In genomic region chr2:32732695-32733094, GRCm38 (mm10) we compare ENCODE assay signal across 20 mouse cellular contexts. TPM values are rescaled to one million over a fixed set of nuclear protein-coding genes. Genes with fewer than 3 reads are reported as not detected.
DNase-seq lines count a peak whose midpoint lies in the region; ATAC-seq and TF ChIP-seq lines count a peak whose summit lies in the region.
"Had no signal": no experiment of that assay in that cellular context is flagged by ENCODE, and none has a peak within 500 bp of the region (broad histone marks: within the 10 kb centered on the region; RNA-seq: fewer than 3 reads in every experiment).

No protein-coding gene starts in this region.

- H3K4me3 ChIP-seq in kidney, adult 2 months (ENCODE audit: insufficient read depth, low read depth, low read length): no peak overlapping the region
- H3K4me3 ChIP-seq in brown adipose tissue, adult 24 weeks (ENCODE audit: insufficient read depth, low read depth, low read length): peak overlapping the region; percentile 66
- no peak overlapping the region for H3K4me3 ChIP-seq in heart, embryonic 16.5 days (ENCODE audit: low read length)
- H3K4me3 ChIP-seq: forebrain, embryonic 15.5 days; midbrain, embryonic 10.5 days had no signal

- no peak overlapping the region for H3K9ac ChIP-seq in heart, embryonic 16.5 days (ENCODE audit: low read length)
- H3K9ac ChIP-seq: forebrain, embryonic 15.5 days; hindbrain, embryonic 14.5 days; liver, embryonic 14.5 days had no signal

- H3K4me1 ChIP-seq in kidney, adult 2 months (ENCODE audit: control insufficient read depth, insufficient read depth, low read length): no peaks in the 10 kb centered on the region; the same call in 1 of the 2 replicates
- peaks cover 16% of the 10 kb centered on the region for H3K4me1 ChIP-seq in brown adipose tissue, adult 24 weeks (ENCODE audit: control insufficient read depth, insufficient read depth, insufficient read length, low read length)
- peaks cover 17% of the 10 kb centered on the region for H3K4me1 ChIP-seq in heart, embryonic 16.5 days (ENCODE audit: control insufficient read depth, insufficient read depth, low read length)
- H3K4me1 ChIP-seq: forebrain, embryonic 15.5 days had no signal

- DNase-seq in heart, adult 8-10 months (ENCODE audit: low spot score): peak; percentile 53
- DNase-seq in heart, postnatal 14 days: no peak
- DNase-seq in kidney, adult 2 months: peak; percentile 48
- DNase-seq in kidney, postnatal 25 days: no peak
- DNase-seq: adrenal gland, postnatal 36 days; cerebellum, adult 11 months; cerebellum, adult 9-11 months; gastrocnemius, postnatal 25 days had no signal

- intact Hi-C loops in heart, postnatal 14 days (cut with DNase I): no loop called here

- H3K27ac ChIP-seq in kidney, adult 2 months (ENCODE audit: insufficient read depth, low read depth, low read length): peak overlapping the region; percentile 59; the same call in 1 of the 2 replicates
- H3K27ac ChIP-seq in brown adipose tissue, adult 24 weeks (replicated peaks; ENCODE audit: low read depth, low read length): peak overlapping the region; percentile 99
- H3K27ac ChIP-seq in heart, embryonic 16.5 days (ENCODE audit: low read length): peak overlapping the region; percentile 86
- H3K27ac ChIP-seq: forebrain, embryonic 15.5 days; liver, embryonic 14.5 days; macrophage had no signal

- no peaks in the 10 kb centered on the region for H3K9me3 ChIP-seq in heart, embryonic 16.5 days (replicated peaks; ENCODE audit: control insufficient read depth, low read length)
- H3K9me3 ChIP-seq: forebrain, embryonic 15.5 days; midbrain, embryonic 10.5 days had no signal

- no peaks in the 10 kb centered on the region for H3K36me3 ChIP-seq in kidney, adult 2 months (ENCODE audit: control insufficient read depth, insufficient read depth, low read length)
- no peaks in the 10 kb centered on the region for H3K36me3 ChIP-seq in heart, embryonic 16.5 days (ENCODE audit: control insufficient read depth, insufficient read depth)
- H3K36me3 ChIP-seq: forebrain, embryonic 15.5 days; midbrain, embryonic 10.5 days had no signal

- no peaks in the 10 kb centered on the region for H3K27me3 ChIP-seq in kidney, adult 2 months (replicated peaks; ENCODE audit: control insufficient read depth, insufficient read depth, low read length)
- no peaks in the 10 kb centered on the region for H3K27me3 ChIP-seq in heart, embryonic 16.5 days (ENCODE audit: control insufficient read depth, insufficient read depth, low read length)
- H3K27me3 ChIP-seq: forebrain, embryonic 15.5 days had no signal

- ATAC-seq in heart, embryonic 16.5 days (replicated peaks; ENCODE audit: extremely low read depth, insufficient read depth, low FRiP score): no peak
- no peak for ATAC-seq in inflammation-experienced regulatory T-cells, adult 6 months
- ATAC-seq: forebrain, embryonic 15.5 days; intestine, postnatal 0 days had no signal

- no peak for TF ChIP-seq POLR2A in kidney, adult 2 months (IDR thresholded peaks at IDR 0.05; ENCODE audit: low read depth, low read length)

- 78% methylated on average over 6 of the region's 6 CpGs for WGBS in kidney, adult 2 months
- 69% methylated on average over 6 of the region's 6 CpGs for WGBS in heart, embryonic 16.5 days

- peak overlapping the region; percentile 15; the same call in 1 of the 2 replicates for H3K4me2 ChIP-seq in heart, embryonic 16.5 days (ENCODE audit: low read depth, low read length)
- H3K4me2 ChIP-seq: forebrain, embryonic 15.5 days; hindbrain, embryonic 14.5 days had no signal

- TF ChIP-seq CTCF in kidney, adult 2 months (conservative IDR thresholded peaks at IDR 0.05; ENCODE audit: insufficient read depth, insufficient read length, low read depth, low read length): no peak

RNA-seq across cellular contexts. Expression of gene 6330409D20Rik, which starts 8.1 kb away (rescaled TPM):
- not detected for total RNA-seq in heart, adult 8-10 months (2022)
- total RNA-seq in heart, postnatal 14 days (2021): not detected
- polyA plus RNA-seq in kidney, adult 2 months (2012; rRNA removed): not detected in 2 replicates
- not detected in 2 replicates for polyA plus RNA-seq in brown adipose tissue, adult 24 weeks (2012; ENCODE audit: insufficient read depth, insufficient read length, missing spikeins)
- 0.17 and 0.26 TPM in 2 replicates for polyA plus RNA-seq in heart, embryonic 16.5 days (2015; fragmentation: Nextera tagmentation; extraction: Ambion mirVana)
- 1 to 10 TPM in 2 of 3 experiments, not detected in 1; 1.2 to 1.3 TPM for polyA plus RNA-seq in inflammation-experienced regulatory T-cells, adult 6 months (2017; shearing (Covaris generic))
- total RNA-seq: adrenal gland, postnatal 36 days; common myeloid progenitor, adult 5-6 weeks; ES-E14; gastrocnemius, postnatal 25 days had no signal
- polyA plus RNA-seq: macrophage; urinary bladder, adult 2 months had no signal

RNA-seq across cellular contexts. Expression of gene Sh2d3c, which starts 11.8 kb away (rescaled TPM):
- total RNA-seq in heart, adult 8-10 months (2022): 10 to 100 TPM; 16.4 to 28.8 (median 21.7) TPM
- total RNA-seq in heart, postnatal 14 days (2021): 10 to 100 TPM; 37.4 to 39.4 TPM
- polyA plus RNA-seq in kidney, adult 2 months (2012; rRNA removed): 28.4 and 30.4 TPM in 2 replicates
- 4.4 and 6.3 TPM in 2 replicates for polyA plus RNA-seq in brown adipose tissue, adult 24 weeks (2012; ENCODE audit: insufficient read depth, insufficient read length, missing spikeins)
- polyA plus RNA-seq in heart, embryonic 16.5 days (2015; fragmentation: Nextera tagmentation; extraction: Ambion mirVana): 32.4 and 33.6 TPM in 2 replicates
- 10 to 100 TPM; 56.2 to 83.0 (median 61.4) TPM for polyA plus RNA-seq in inflammation-experienced regulatory T-cells, adult 6 months (2017; shearing (Covaris generic))

RNA-seq across cellular contexts. Expression of gene Cdk9, which starts 19.8 kb away (rescaled TPM):
- total RNA-seq in heart, adult 8-10 months (2022): 10 to 100 TPM; 23.3 to 27.1 (median 25.7) TPM
- total RNA-seq in heart, postnatal 14 days (2021): 10 to 100 TPM; 30.7 to 31.3 TPM
- polyA plus RNA-seq in kidney, adult 2 months (2012; rRNA removed): 88.3 and 89.2 TPM in 2 replicates
- polyA plus RNA-seq in brown adipose tissue, adult 24 weeks (2012; ENCODE audit: insufficient read depth, insufficient read length, missing spikeins): 27.3 and 27.6 TPM in 2 replicates
- 57.1 and 59.8 TPM in 2 replicates for polyA plus RNA-seq in heart, embryonic 16.5 days (2015; fragmentation: Nextera tagmentation; extraction: Ambion mirVana)
- polyA plus RNA-seq in inflammation-experienced regulatory T-cells, adult 6 months (2017; shearing (Covaris generic)): 10 to 100 TPM; 21.2 to 31.2 (median 30.4) TPM

RNA-seq across cellular contexts. Expression of gene Tor2a, which starts 24.3 kb away (rescaled TPM):
- 10 to 100 TPM in 1 of 4 experiments, 1 to 10 TPM in 3; 7.8 to 10.1 (median 8.2) TPM for total RNA-seq in heart, adult 8-10 months (2022)
- total RNA-seq in heart, postnatal 14 days (2021): 10 to 100 TPM; 10.7 to 12.1 TPM
- 72.5 and 93.3 TPM in 2 replicates for polyA plus RNA-seq in kidney, adult 2 months (2012; rRNA removed)
- 16.8 and 17.6 TPM in 2 replicates for polyA plus RNA-seq in brown adipose tissue, adult 24 weeks (2012; ENCODE audit: insufficient read depth, insufficient read length, missing spikeins)
- polyA plus RNA-seq in heart, embryonic 16.5 days (2015; fragmentation: Nextera tagmentation; extraction: Ambion mirVana): 38.1 and 38.9 TPM in 2 replicates
- polyA plus RNA-seq in inflammation-experienced regulatory T-cells, adult 6 months (2017; shearing (Covaris generic)): 10 to 100 TPM; 56.4 to 69.0 (median 67.4) TPM

RNA-seq across cellular contexts. Expression of gene Fpgs, which starts 28.8 kb away (rescaled TPM):
- total RNA-seq in heart, adult 8-10 months (2022): 1 to 10 TPM; 5.5 to 6.0 (median 5.8) TPM
- 1 to 10 TPM; 6.0 to 7.4 TPM for total RNA-seq in heart, postnatal 14 days (2021)
- polyA plus RNA-seq in kidney, adult 2 months (2012; rRNA removed): 147 and 174 TPM in 2 replicates
- polyA plus RNA-seq in brown adipose tissue, adult 24 weeks (2012; ENCODE audit: insufficient read depth, insufficient read length, missing spikeins): 2.8 and 2.9 TPM in 2 replicates
- 16.7 and 16.9 TPM in 2 replicates for polyA plus RNA-seq in heart, embryonic 16.5 days (2015; fragmentation: Nextera tagmentation; extraction: Ambion mirVana)
- 1 to 10 TPM; 3.2 to 7.2 (median 5.8) TPM for polyA plus RNA-seq in inflammation-experienced regulatory T-cells, adult 6 months (2017; shearing (Covaris generic))

Comparison
In these comparisons a context has a peak if more than half of its experiments do, and no peak if none do; other contexts are left out.
1. DNase-seq: peak in heart, adult 8-10 months (single experiment) and kidney, adult 2 months (single experiment); none in heart, postnatal 14 days (0 of 2) and kidney, postnatal 25 days (0 of 2).
2. Peak in every context shown above with its lines, with median percentiles within 50 percentile points of each other: H3K27ac ChIP-seq.